Mouse (Mus musculus) adrenal gland, postnatal 10 days (tissue): ENCODE data around the gene Pter. TPM values are rescaled to one million over a fixed set of nuclear protein-coding genes. Genes with fewer than 3 reads are reported as not detected.
A peak's percentile ranks its signal among the peaks of the same experiment; 100 is the strongest.

Experiments used
- DNase-seq: peaks from one replicate; pipeline ENCODE4 v3.0.0; 2021; ENCODE audit warnings: mixed read lengths
- long read RNA-seq, 2 experiments: library from polyadenylated mRNA; stranded (forward); transcript quantifications; one replicate each; pipeline ENCODE4 v2.0.0; 2021
- total RNA-seq, 2 experiments: library from RNA; stranded (reverse); gene quantifications; 2 replicates each; pipeline ENCODE4 v1.2.3; 2021

The Pter gene
- 10 to 100 TPM; 17.9 to 18.4 TPM for total RNA-seq
- long read RNA-seq, experiment 1, transcript Pter-205 (6 exons, 1,232 nt): minor isoform, 6 of 21 reads
- long read RNA-seq, experiment 1, transcript Pter-203 (5 exons, 3,571 nt): major isoform, 7 of 21 reads
- long read RNA-seq, experiment 1, partial matches to known transcripts: 1 of 21 reads
- long read RNA-seq, experiment 1, other reads (novel, unspliced or antisense): 7 of 21 reads
- long read RNA-seq, experiment 2, transcript Pter-205 (6 exons, 1,232 nt): major isoform, 6 of 14 reads
- long read RNA-seq, experiment 2, partial matches to known transcripts: 0 of 14 reads
- long read RNA-seq, experiment 2, other reads (novel, unspliced or antisense): 4 of 14 reads

GRCm38 (mm10) chr2:12923804-12924591 is at the start of gene Pter:
Gene Pter, plus strand, starts transcription at chr2:12924041.
- peak; percentile 92 for DNase-seq

GRCm38 (mm10) chr2:12874232-12874631 is 49.6 kb upstream of the Pter start:
- no peak for DNase-seq

- DNase-seq: no peak
These were observed 44.3 kb upstream of the Pter start for GRCm38 (mm10) chr2:12879492-12879891.

- DNase-seq: no peak
These were observed 42.8 kb upstream of the Pter start for GRCm38 (mm10) chr2:12881009-12881408.

GRCm38 (mm10) chr2:12883276-12883914 is 40.4 kb upstream of the Pter start:
- DNase-seq: peak; percentile 1

- no peak for DNase-seq
These were observed 36.8 kb upstream of the Pter start for GRCm38 (mm10) chr2:12887015-12887414.

GRCm38 (mm10) chr2:12905786-12906185 is 18.1 kb upstream of the Pter start:
- no peak for DNase-seq

GRCm38 (mm10) chr2:12925643-12926042 is 1.8 kb downstream of the Pter start:
- DNase-seq: no peak

- no peak for DNase-seq
These were observed 6.5 kb downstream of the Pter start for GRCm38 (mm10) chr2:12930338-12930737.

GRCm38 (mm10) chr2:12933905-12934304 is 10.1 kb downstream of the Pter start:
- no peak for DNase-seq

GRCm38 (mm10) chr2:12935286-12935685 is 11.4 kb downstream of the Pter start:
- no peak for DNase-seq

GRCm38 (mm10) chr2:12937461-12938217 is 13.8 kb downstream of the Pter start:
- DNase-seq: no peak

- DNase-seq: no peak
These were observed 14.8 kb downstream of the Pter start for GRCm38 (mm10) chr2:12938641-12939040.

- no peak for DNase-seq
These were observed 33.0 kb downstream of the Pter start for GRCm38 (mm10) chr2:12956703-12957424.

- DNase-seq: no peak
These were observed 46.3 kb downstream of the Pter start for GRCm38 (mm10) chr2:12970049-12970724.

GRCm38 (mm10) chr2:12973752-12974151 is 49.9 kb downstream of the Pter start:
- DNase-seq: no peak

- no peak for DNase-seq
These were observed 53.5 kb downstream of the Pter start for GRCm38 (mm10) chr2:12977367-12977766.

GRCm38 (mm10) chr2:12978771-12979170 is 54.9 kb downstream of the Pter start:
- DNase-seq: no peak

GRCm38 (mm10) chr2:12984901-12985732 is 61.3 kb downstream of the Pter start:
- DNase-seq: no peak

GRCm38 (mm10) chr2:13000026-13000425 is 76.2 kb downstream of the Pter start:
- DNase-seq: no peak
